Mouse (Mus musculus): ENCODE measurements around the gene Cfap45. TPM values are rescaled to one million over a fixed set of nuclear protein-coding genes. Genes with fewer than 3 reads are reported as not detected.

Cfap45 gene
- polyA plus RNA-seq (2015; fragmentation: Nextera tagmentation; extraction: Ambion mirVana) = 1.4 and 2.2 TPM in 2 replicates

GRCm38 (mm10) chr1:172520576-172521440, at the start of gene Cfap45:
Gene Cfap45 (plus strand): TSS chr1:172520801.
- H3K9me3 ChIP-seq (replicated peaks) = peaks cover 4% of the 10 kb centered on the region
- peak within 1 kb of the TSS; percentile 51; the same call in 1 of the 2 replicates for H3K27ac ChIP-seq
- peak within 1 kb of the TSS; percentile 19; the same call in 1 of the 2 replicates for H3K9ac ChIP-seq
- H3K4me1 ChIP-seq = peaks cover 30% of the 10 kb centered on the region
- H3K4me3 ChIP-seq (replicated peaks) = peak within 1 kb of the TSS; percentile 44
- H3K36me3 ChIP-seq = no peaks in the 10 kb centered on the region
- peak; percentile 92 for ATAC-seq (replicated peaks; ENCODE audit: low FRiP score)
- 5% methylated on average over 28 of the region's 28 CpGs for WGBS
- H3K4me2 ChIP-seq = peak within 1 kb of the TSS; percentile 66
- no peaks in the 10 kb centered on the region for H3K27me3 ChIP-seq

- ATAC-seq (replicated peaks; ENCODE audit: low FRiP score) = no peak
- H3K9me3 ChIP-seq (replicated peaks) = no peaks in the 10 kb centered on the region
- H3K4me2 ChIP-seq = no peak overlapping the region
- H3K9ac ChIP-seq = no peak overlapping the region
- H3K27ac ChIP-seq = no peak overlapping the region
- H3K4me3 ChIP-seq (replicated peaks) = no peak overlapping the region
- H3K4me1 ChIP-seq = peaks cover 17% of the 10 kb centered on the region
- H3K36me3 ChIP-seq = no peaks in the 10 kb centered on the region
- H3K27me3 ChIP-seq = no peaks in the 10 kb centered on the region
These were observed 47.7 kb upstream of the Cfap45 start for GRCm38 (mm10) chr1:172472909-172473308.

DNA sequence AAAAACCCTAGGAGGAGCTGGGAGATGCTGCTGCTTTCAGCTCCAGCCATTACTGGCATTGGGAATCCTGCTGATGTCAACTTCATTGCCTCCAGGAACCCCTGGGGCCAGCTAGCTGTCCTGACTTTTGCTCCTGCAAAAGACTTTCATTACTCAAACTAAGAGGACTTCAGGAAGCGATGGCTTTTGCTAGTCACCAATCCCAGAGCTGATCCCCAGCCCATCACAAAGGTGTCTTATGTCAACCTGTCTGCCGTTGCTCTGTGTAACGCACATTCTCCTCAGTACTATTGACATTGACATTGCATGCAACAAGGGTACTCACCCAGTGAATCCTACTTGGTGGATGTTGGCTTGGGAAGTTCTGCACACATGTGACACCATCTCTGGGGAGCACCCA, 46.4 kb upstream of the Cfap45 start:
- H3K4me1 ChIP-seq = peaks cover 15% of the 10 kb centered on the region

GRCm38 (mm10) chr1:172475054-172475741, 45.4 kb upstream of the Cfap45 start, which contains the start of gene Slamf9:
Gene Slamf9 (plus strand): TSS chr1:172475358.
- H3K9ac ChIP-seq = no peak within 1 kb of the TSS
- whole genome bisulfite sequencing = 58% methylated on average over 7 of the region's 7 CpGs

More for the DNA sequence above, 46.4 kb upstream of the Cfap45 start:
- no peak for ATAC-seq (replicated peaks; ENCODE audit: low FRiP score)
- no peak overlapping the region for H3K9ac ChIP-seq
- H3K27ac ChIP-seq = no peak overlapping the region
- no peak overlapping the region for H3K4me2 ChIP-seq
- H3K36me3 ChIP-seq = no peaks in the 10 kb centered on the region
- H3K27me3 ChIP-seq = no peaks in the 10 kb centered on the region
- H3K9me3 ChIP-seq (replicated peaks) = no peaks in the 10 kb centered on the region
- 83% methylated on average over 3 of the region's 3 CpGs for WGBS
- no peak overlapping the region for H3K4me3 ChIP-seq (replicated peaks)

GRCm38 (mm10) chr1:172478020-172478419, 42.6 kb upstream of the Cfap45 start:
- no peak overlapping the region for H3K9ac ChIP-seq
- H3K27ac ChIP-seq = no peak overlapping the region
- no peaks in the 10 kb centered on the region for H3K36me3 ChIP-seq
- H3K4me3 ChIP-seq (replicated peaks) = no peak overlapping the region
- H3K27me3 ChIP-seq = no peaks in the 10 kb centered on the region
- no peak for ATAC-seq (replicated peaks; ENCODE audit: low FRiP score)
- 77% methylated on average over 5 of the region's 5 CpGs for WGBS
- peaks cover 23% of the 10 kb centered on the region for H3K4me1 ChIP-seq
- H3K9me3 ChIP-seq (replicated peaks) = no peaks in the 10 kb centered on the region
- H3K4me2 ChIP-seq = no peak overlapping the region

More at GRCm38 (mm10) chr1:172475054-172475741, 45.4 kb upstream of the Cfap45 start, which contains the start of gene Slamf9:
- 0 out of 2 replicates have a peak, but pooled peaks cover 6% of the 10 kb centered on the region for H3K4me1 ChIP-seq
- H3K27me3 ChIP-seq = no peaks in the 10 kb centered on the region
- ATAC-seq (replicated peaks; ENCODE audit: low FRiP score) = no peak
- no peaks in the 10 kb centered on the region for H3K36me3 ChIP-seq
- H3K27ac ChIP-seq = no peak within 1 kb of the TSS
- H3K9me3 ChIP-seq (replicated peaks) = no peaks in the 10 kb centered on the region
- no peak within 1 kb of the TSS for H3K4me3 ChIP-seq (replicated peaks)
- H3K4me2 ChIP-seq = no peak within 1 kb of the TSS

DNA sequence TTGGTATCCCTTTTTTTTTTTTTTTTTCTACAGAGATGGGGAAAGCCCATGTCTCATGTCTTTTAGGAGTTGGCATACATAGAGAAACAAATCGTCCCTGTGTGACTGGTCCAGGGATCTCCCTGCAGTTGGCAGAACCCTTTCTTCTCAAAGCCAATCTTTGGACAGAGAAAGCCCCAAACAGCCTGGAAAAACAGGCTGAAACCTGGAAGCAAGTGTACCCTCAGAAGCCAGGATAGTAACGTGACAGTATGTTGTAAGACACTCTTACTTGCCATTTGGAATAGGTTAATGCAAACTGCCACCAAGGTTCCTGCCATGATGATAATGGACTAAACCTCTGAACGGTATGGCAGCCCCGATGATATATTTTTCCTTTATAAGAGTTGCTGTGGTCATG, 40.2 kb upstream of the Cfap45 start:
- H3K4me1 ChIP-seq = peaks cover 40% of the 10 kb centered on the region
- H3K9ac ChIP-seq = no peak overlapping the region
- no peaks in the 10 kb centered on the region for H3K27me3 ChIP-seq
- H3K9me3 ChIP-seq (replicated peaks) = no peaks in the 10 kb centered on the region
- ATAC-seq (replicated peaks; ENCODE audit: low FRiP score) = no peak
- H3K36me3 ChIP-seq = peaks cover 4% of the 10 kb centered on the region; the same call in 1 of the 2 replicates
- no peak overlapping the region for H3K4me2 ChIP-seq
- H3K27ac ChIP-seq = no peak overlapping the region
- H3K4me3 ChIP-seq (replicated peaks) = no peak overlapping the region
- 92% methylated on average over 4 of the region's 4 CpGs for WGBS

DNA sequence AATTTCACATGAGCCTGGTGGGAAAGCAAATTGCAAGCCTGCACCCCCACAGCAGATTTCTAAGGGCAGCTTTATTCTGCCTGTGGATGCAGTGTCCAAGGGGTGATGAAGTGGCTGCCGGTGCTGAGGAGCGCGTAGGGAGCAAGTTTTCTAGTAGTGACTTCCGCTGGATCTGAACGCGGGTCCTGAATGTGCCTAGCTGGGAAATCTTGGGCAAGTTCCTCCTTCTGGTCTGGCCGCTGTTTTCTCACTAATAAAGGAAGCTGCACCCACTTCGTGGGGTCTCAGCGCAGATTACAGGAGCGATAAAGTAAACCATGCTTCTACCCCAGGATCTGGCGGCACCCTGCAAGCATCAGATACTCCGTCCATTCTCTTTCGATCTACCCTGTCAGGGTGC, 39.5 kb upstream of the Cfap45 start:
- no peak for ATAC-seq (replicated peaks; ENCODE audit: low FRiP score)
- WGBS = 17% methylated on average over 13 of the region's 13 CpGs
- peak overlapping the region; percentile 55; the same call in 1 of the 2 replicates for H3K9ac ChIP-seq
- H3K4me1 ChIP-seq = peaks cover 48% of the 10 kb centered on the region
- H3K4me3 ChIP-seq (replicated peaks) = peak overlapping the region; percentile 71
- no peaks in the 10 kb centered on the region for H3K9me3 ChIP-seq (replicated peaks)
- no peaks in the 10 kb centered on the region for H3K27me3 ChIP-seq
- H3K36me3 ChIP-seq = peaks cover 7% of the 10 kb centered on the region; the same call in 1 of the 2 replicates
- H3K4me2 ChIP-seq = peak overlapping the region; percentile 83
- peak overlapping the region; percentile 84 for H3K27ac ChIP-seq

DNA sequence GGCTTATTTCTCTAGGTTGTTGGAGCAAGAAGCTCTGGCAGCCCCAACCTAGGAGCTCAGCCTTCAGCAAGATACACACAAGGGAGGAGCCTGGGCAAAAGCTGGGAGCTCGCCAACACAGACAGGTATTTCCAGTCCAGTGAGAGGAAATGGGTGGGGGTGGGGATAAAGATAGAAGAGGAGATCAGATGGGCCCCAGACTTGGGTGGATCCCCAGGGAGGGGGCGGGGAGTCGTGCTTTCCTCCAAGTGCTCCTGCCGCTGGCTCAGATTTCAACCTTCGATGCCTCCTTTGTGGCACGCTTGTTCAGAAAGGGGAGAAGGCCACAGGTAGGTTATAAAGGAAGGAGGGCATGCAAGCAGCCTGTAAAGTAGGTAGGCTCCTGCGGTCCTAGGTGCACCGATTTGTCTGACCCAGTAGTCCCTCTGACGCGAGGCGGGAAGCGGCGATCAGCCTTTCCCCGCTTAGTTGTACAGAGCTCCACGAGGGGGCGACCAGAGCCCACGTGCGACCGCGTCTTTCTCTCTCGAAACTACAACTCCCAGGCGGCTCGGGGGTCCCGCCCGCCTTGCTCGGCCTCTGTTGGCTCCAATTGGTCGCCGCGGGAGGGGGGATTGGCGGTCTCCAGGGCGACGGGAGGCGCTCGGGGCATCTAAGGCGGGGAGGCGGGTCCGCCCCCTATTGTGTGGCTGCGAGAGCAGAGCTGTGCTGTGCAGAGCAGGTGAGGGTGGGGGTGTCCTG, 38.9 kb upstream of the Cfap45 start, which contains the start of gene Igsf9:
TSS of gene Igsf9 (plus strand) at position 249 of the 741 bp plus-strand sequence.
- H3K36me3 ChIP-seq = peaks cover 11% of the 10 kb centered on the region
- no peaks in the 10 kb centered on the region for H3K27me3 ChIP-seq
- peak within 1 kb of the TSS; percentile 84 for H3K27ac ChIP-seq
- H3K4me1 ChIP-seq = peaks cover 53% of the 10 kb centered on the region
- H3K9ac ChIP-seq = peak within 1 kb of the TSS; percentile 55
- H3K4me3 ChIP-seq (replicated peaks) = peak within 1 kb of the TSS; percentile 71
- peak; percentile 96 for ATAC-seq (replicated peaks; ENCODE audit: low FRiP score)
- H3K9me3 ChIP-seq (replicated peaks) = no peaks in the 10 kb centered on the region
- WGBS = under 1% methylated on average over 38 of the region's 38 CpGs
- H3K4me2 ChIP-seq = peak within 1 kb of the TSS; percentile 83

GRCm38 (mm10) chr1:172482518-172483360, 37.9 kb upstream of the Cfap45 start:
- peak; percentile 8; the same call in 1 of the 2 replicates for ATAC-seq (replicated peaks; ENCODE audit: low FRiP score)
- H3K9ac ChIP-seq = peak overlapping the region; percentile 55
- peak overlapping the region; percentile 71 for H3K4me3 ChIP-seq (replicated peaks)
- H3K27ac ChIP-seq = peak overlapping the region; percentile 84
- peak overlapping the region; percentile 83 for H3K4me2 ChIP-seq
- peaks cover 20% of the 10 kb centered on the region for H3K36me3 ChIP-seq
- H3K9me3 ChIP-seq (replicated peaks) = no peaks in the 10 kb centered on the region
- WGBS = 5% methylated on average over 12 of the region's 12 CpGs
- H3K27me3 ChIP-seq = no peaks in the 10 kb centered on the region
- H3K4me1 ChIP-seq = peaks cover 55% of the 10 kb centered on the region

DNA sequence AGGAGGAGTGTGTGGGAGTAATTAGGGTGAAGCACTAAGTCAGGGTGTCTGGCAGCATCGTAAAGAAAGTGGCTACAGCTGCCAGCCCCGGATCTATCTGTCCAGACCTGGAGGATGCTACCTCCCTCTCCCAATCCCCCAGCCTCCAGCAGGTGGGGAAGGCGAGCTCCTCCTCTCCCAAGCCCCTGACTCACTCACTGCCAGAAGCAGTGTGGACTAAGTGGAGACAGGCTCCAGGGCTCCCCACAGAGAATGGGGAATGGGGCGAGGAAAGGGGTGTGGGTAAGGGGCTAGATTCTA, 37.3 kb upstream of the Cfap45 start:
- no peaks in the 10 kb centered on the region for H3K27me3 ChIP-seq
- peak overlapping the region; percentile 84 for H3K27ac ChIP-seq
- ATAC-seq (replicated peaks; ENCODE audit: low FRiP score) = peak; percentile 12
- H3K4me2 ChIP-seq = peak overlapping the region; percentile 83
- H3K9me3 ChIP-seq (replicated peaks) = no peaks in the 10 kb centered on the region
- peaks cover 55% of the 10 kb centered on the region for H3K4me1 ChIP-seq
- H3K36me3 ChIP-seq = peaks cover 21% of the 10 kb centered on the region
- peak overlapping the region; percentile 71 for H3K4me3 ChIP-seq (replicated peaks)
- peak overlapping the region; percentile 55; the same call in 1 of the 2 replicates for H3K9ac ChIP-seq
- WGBS = 24% methylated on average over 4 of the region's 4 CpGs

GRCm38 (mm10) chr1:172484236-172484635, 36.4 kb upstream of the Cfap45 start:
- Histone ChIP-seq H3K4me3 (replicated peaks) (peak overlapping the region; percentile 71), H3K9me3 (replicated peaks) (no peaks in the 10 kb centered on the region), H3K4me1 (peaks cover 55% of the 10 kb centered on the region), H3K27ac (no peak overlapping the region), H3K36me3 (peaks cover 21% of the 10 kb centered on the region), H3K4me2 (peak overlapping the region; percentile 83), H3K27me3 (no peaks in the 10 kb centered on the region), H3K9ac (no peak overlapping the region)
- no peak for ATAC-seq (replicated peaks; ENCODE audit: low FRiP score)
- 47% methylated on average over 11 of the region's 11 CpGs for WGBS
